In the genomic region with DNA sequence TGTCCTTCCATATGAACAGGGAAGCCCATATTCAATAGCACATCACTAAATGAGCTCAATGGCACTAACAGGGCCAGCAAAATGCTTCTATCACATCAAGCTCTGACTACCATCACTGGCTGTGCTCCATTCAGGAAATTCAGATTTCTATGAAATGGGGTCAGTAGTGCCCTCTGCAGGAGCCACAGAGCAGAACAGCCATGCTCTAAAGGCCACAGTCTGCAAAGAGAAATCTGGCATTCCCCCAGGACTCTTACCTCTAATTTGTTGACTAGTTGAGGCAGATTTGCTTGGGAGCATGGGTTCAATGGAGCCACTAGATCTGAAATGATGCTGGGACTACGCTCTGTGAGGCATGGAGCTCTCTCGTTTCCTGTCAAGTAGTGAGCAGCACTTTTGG, we compare ENCODE assay signal across 15 mouse cellular contexts.
DNase-seq lines count a peak whose midpoint lies in the region; ATAC-seq and TF ChIP-seq lines count a peak whose summit lies in the region.
"Had no signal": no experiment of that assay in that cellular context is flagged by ENCODE, and none has a peak within 500 bp of the region (broad histone marks: within the 10 kb centered on the region; RNA-seq: fewer than 3 reads in every experiment).

No protein-coding gene starts in this region.

- H3K4me3 ChIP-seq in hindbrain, postnatal 0 days (ENCODE audit: low read length) = no peak overlapping the region
- H3K4me3 ChIP-seq in hindbrain, embryonic 14.5 days (replicated peaks; ENCODE audit: low read length) = no peak overlapping the region
- no peak overlapping the region for H3K4me3 ChIP-seq in lung, postnatal 0 days (ENCODE audit: low read depth, low read length)
- H3K4me3 ChIP-seq: embryonic facial prominence, embryonic 10.5 days; forebrain, embryonic 12.5 days; intestine, embryonic 15.5 days; lung, embryonic 15.5 days; midbrain, embryonic 13.5 days; stomach, embryonic 15.5 days had no signal

- WGBS in hindbrain, postnatal 0 days = 86% methylated on average over 2 of the region's 2 CpGs
- 85% methylated on average over 2 of the region's 2 CpGs for WGBS in hindbrain, embryonic 14.5 days
- 82% methylated on average over 2 of the region's 2 CpGs for WGBS in lung, postnatal 0 days

- H3K9me3 ChIP-seq in hindbrain, postnatal 0 days (ENCODE audit: low read length) = no peaks in the 10 kb centered on the region
- H3K9me3 ChIP-seq in hindbrain, embryonic 14.5 days (ENCODE audit: control insufficient read depth, low read length) = no peaks in the 10 kb centered on the region
- no peaks in the 10 kb centered on the region for H3K9me3 ChIP-seq in lung, postnatal 0 days (ENCODE audit: low read length)
- H3K9me3 ChIP-seq: embryonic facial prominence, embryonic 10.5 days; forebrain, embryonic 12.5 days; intestine, embryonic 15.5 days; lung, embryonic 15.5 days; midbrain, embryonic 13.5 days; stomach, embryonic 15.5 days had no signal

- no peak overlapping the region for H3K27ac ChIP-seq in hindbrain, postnatal 0 days
- no peak overlapping the region for H3K27ac ChIP-seq in hindbrain, embryonic 14.5 days
- no peak overlapping the region for H3K27ac ChIP-seq in lung, postnatal 0 days (ENCODE audit: low read length)
- H3K27ac ChIP-seq: embryonic facial prominence, embryonic 10.5 days; forebrain, embryonic 12.5 days; intestine, embryonic 15.5 days; lung, embryonic 15.5 days; midbrain, embryonic 13.5 days; stomach, embryonic 15.5 days had no signal

- TF ChIP-seq EP300 in lung, postnatal 0 days (IDR thresholded peaks at IDR 0.05) = no peak

- ATAC-seq in hindbrain, postnatal 0 days = no peak
- no peak for ATAC-seq in hindbrain, embryonic 14.5 days (ENCODE audit: low FRiP score)
- ATAC-seq in lung, postnatal 0 days = no peak
- ATAC-seq in common myeloid progenitor, adult 5-6 weeks (replicated peaks; ENCODE audit: low read depth, poor library complexity, severe bottlenecking) = peak; percentile 60; the same call in 1 of the 2 replicates
- ATAC-seq: intestine, embryonic 15.5 days; midbrain, embryonic 13.5 days had no signal

- H3K4me1 ChIP-seq in hindbrain, postnatal 0 days (ENCODE audit: insufficient read depth, low read length) = no peaks in the 10 kb centered on the region
- H3K4me1 ChIP-seq in hindbrain, embryonic 14.5 days (replicated peaks; ENCODE audit: control insufficient read depth, insufficient read depth, low read length) = no peaks in the 10 kb centered on the region
- no peaks in the 10 kb centered on the region for H3K4me1 ChIP-seq in lung, postnatal 0 days (ENCODE audit: insufficient read depth, low read depth, low read length)
- H3K4me1 ChIP-seq: embryonic facial prominence, embryonic 10.5 days; forebrain, embryonic 12.5 days; intestine, embryonic 15.5 days; lung, embryonic 15.5 days; midbrain, embryonic 13.5 days; stomach, embryonic 15.5 days had no signal

- no peaks in the 10 kb centered on the region for H3K27me3 ChIP-seq in hindbrain, postnatal 0 days (ENCODE audit: insufficient read depth, low read length)
- H3K27me3 ChIP-seq in hindbrain, embryonic 14.5 days (ENCODE audit: control insufficient read depth, insufficient read depth, low read length) = no peaks in the 10 kb centered on the region
- H3K27me3 ChIP-seq in lung, postnatal 0 days (replicated peaks; ENCODE audit: insufficient read depth, low read length) = no peaks in the 10 kb centered on the region
- H3K27me3 ChIP-seq: forebrain, embryonic 12.5 days; intestine, embryonic 15.5 days; lung, embryonic 15.5 days; midbrain, embryonic 13.5 days; stomach, embryonic 15.5 days had no signal

- H3K36me3 ChIP-seq in hindbrain, postnatal 0 days (ENCODE audit: insufficient read depth, low read length) = no peaks in the 10 kb centered on the region
- H3K36me3 ChIP-seq in hindbrain, embryonic 14.5 days (replicated peaks; ENCODE audit: control insufficient read depth, insufficient read depth) = no peaks in the 10 kb centered on the region
- no peaks in the 10 kb centered on the region for H3K36me3 ChIP-seq in lung, postnatal 0 days (ENCODE audit: insufficient read depth, low read length)
- H3K36me3 ChIP-seq: embryonic facial prominence, embryonic 10.5 days; forebrain, embryonic 12.5 days; intestine, embryonic 15.5 days; lung, embryonic 15.5 days; midbrain, embryonic 13.5 days; stomach, embryonic 15.5 days had no signal

- H3K4me2 ChIP-seq in hindbrain, postnatal 0 days (ENCODE audit: low read depth, low read length) = no peak overlapping the region
- H3K4me2 ChIP-seq in hindbrain, embryonic 14.5 days (replicated peaks) = no peak overlapping the region
- no peak overlapping the region for H3K4me2 ChIP-seq in lung, postnatal 0 days (replicated peaks; ENCODE audit: low read depth, low read length)
- H3K4me2 ChIP-seq: forebrain, embryonic 12.5 days; intestine, embryonic 15.5 days; lung, embryonic 15.5 days; midbrain, embryonic 13.5 days; stomach, embryonic 15.5 days had no signal

- DNase-seq in hindbrain, postnatal 0 days (ENCODE audit: low spot score) = peak; percentile 4
- DNase-seq in hindbrain, embryonic 14.5 days (ENCODE audit: low spot score) = no peak
- DNase-seq in lung, postnatal 0 days (ENCODE audit: low spot score) = no peak
- DNase-seq in lung, postnatal 36 days = no peak
- peak; percentile 48 for DNase-seq in MN1 (ENCODE audit: low spot score)
- no peak for DNase-seq in ovary, postnatal 14 days (ENCODE audit: low spot score)
- DNase-seq: gastrocnemius, postnatal 25 days; right cerebral cortex, postnatal 14 days had no signal

- peak; percentile 12; the same call in 1 of the 2 replicates for TF ChIP-seq CTCF in hindbrain, postnatal 0 days (IDR thresholded peaks at IDR 0.05; ENCODE audit: low read depth)
- peak; percentile 35 for TF ChIP-seq CTCF in lung, postnatal 0 days (IDR thresholded peaks at IDR 0.05)

- no peak overlapping the region for H3K9ac ChIP-seq in hindbrain, postnatal 0 days (replicated peaks; ENCODE audit: low read length)
- no peak overlapping the region for H3K9ac ChIP-seq in hindbrain, embryonic 14.5 days
- no peak overlapping the region for H3K9ac ChIP-seq in lung, postnatal 0 days (replicated peaks; ENCODE audit: low read depth)
- H3K9ac ChIP-seq: forebrain, embryonic 12.5 days; intestine, embryonic 15.5 days; lung, embryonic 15.5 days; midbrain, embryonic 13.5 days; stomach, embryonic 15.5 days had no signal

Comparison
In these comparisons a context has a peak if more than half of its experiments do, and no peak if none do; other contexts are left out.
1. DNase-seq: peak in hindbrain, postnatal 0 days (single experiment) and MN1 (single experiment); none in hindbrain, embryonic 14.5 days (single experiment), lung, postnatal 0 days (single experiment), lung, postnatal 36 days (single experiment) and ovary, postnatal 14 days (single experiment).